Mouse (Mus musculus) liver, embryonic 13.5 days (tissue): ENCODE data around the gene Zfp3. TPM values are rescaled to one million over a fixed set of nuclear protein-coding genes. Genes with fewer than 3 reads are reported as not detected.

Experiments used
- ATAC-seq: fragments of 200-750 bp; cut with Nextera tagmentation; 2 replicates; pipeline ENCODE4 v1.8.0; 2017; ENCODE audit warnings: low read depth, mild to moderate bottlenecking, moderate number of reproducible peaks, moderate library complexity
- DNase-seq: peaks from one replicate; pipeline ENCODE4 v3.0.0; 2022
- H3K27ac ChIP-seq: fragments of 300-500 bp; sonication (generic); 2 replicates; pipeline ENCODE4 v1.5.1; 2015; ENCODE audit warnings: moderate library complexity, mild to moderate bottlenecking, inconsistent platforms
- H3K27me3 ChIP-seq: fragments of 300-500 bp; sonication (generic); 2 replicates; pipeline ENCODE4 v1.6.1; 2015; ENCODE audit warnings: mild to moderate bottlenecking, inconsistent platforms
- H3K36me3 ChIP-seq: fragments of 300-500 bp; sonication (generic); 2 replicates; pipeline ENCODE4 v1.6.1; 2015; ENCODE audit warnings: mild to moderate bottlenecking, inconsistent platforms
- H3K4me1 ChIP-seq: fragments of 300-500 bp; sonication (generic); replicated peaks from 2 replicates; pipeline ENCODE4 v1.6.1; 2015; ENCODE audit warnings: inconsistent platforms
- H3K4me2 ChIP-seq: fragments of 300-500 bp; sonication (generic); 2 replicates; pipeline ENCODE4 v1.6.1; 2015; ENCODE audit warnings: inconsistent platforms, mild to moderate bottlenecking, moderate library complexity
- H3K4me3 ChIP-seq: fragments of 300-500 bp; sonication (generic); replicated peaks from 2 replicates; pipeline ENCODE4 v1.5.1; 2015; ENCODE audit warnings: mild to moderate bottlenecking, inconsistent platforms
- H3K9ac ChIP-seq: fragments of 300-500 bp; sonication (generic); 2 replicates; pipeline ENCODE4 v1.6.1; 2015; ENCODE audit warnings: mild to moderate bottlenecking, inconsistent platforms
- H3K9me3 ChIP-seq: fragments of 300-500 bp; sonication (generic); replicated peaks from 2 replicates; pipeline ENCODE4 v1.6.1; 2016; ENCODE audit warnings: inconsistent platforms
- WGBS: fragments of 180-500 bp; shearing (Covaris S2); methylation state at CpG from one replicate; pipeline ENCODE4 v1.1.7; 2015; ENCODE audit not compliant: insufficient replicate concordance; 5-methylcytosine and 5-hydroxymethylcytosine counted together
- polyA plus RNA-seq: library from polyadenylated mRNA; unstranded; fragments of >200 nt; fragmentation: Nextera tagmentation; extraction: Ambion mirVana; gene quantifications from 2 replicates; pipeline ENCODE4 v1.2.1, GENCODE M21; 2015

Gene Zfp3
- 1.2 and 1.8 TPM in 2 replicates for polyA plus RNA-seq

DNA sequence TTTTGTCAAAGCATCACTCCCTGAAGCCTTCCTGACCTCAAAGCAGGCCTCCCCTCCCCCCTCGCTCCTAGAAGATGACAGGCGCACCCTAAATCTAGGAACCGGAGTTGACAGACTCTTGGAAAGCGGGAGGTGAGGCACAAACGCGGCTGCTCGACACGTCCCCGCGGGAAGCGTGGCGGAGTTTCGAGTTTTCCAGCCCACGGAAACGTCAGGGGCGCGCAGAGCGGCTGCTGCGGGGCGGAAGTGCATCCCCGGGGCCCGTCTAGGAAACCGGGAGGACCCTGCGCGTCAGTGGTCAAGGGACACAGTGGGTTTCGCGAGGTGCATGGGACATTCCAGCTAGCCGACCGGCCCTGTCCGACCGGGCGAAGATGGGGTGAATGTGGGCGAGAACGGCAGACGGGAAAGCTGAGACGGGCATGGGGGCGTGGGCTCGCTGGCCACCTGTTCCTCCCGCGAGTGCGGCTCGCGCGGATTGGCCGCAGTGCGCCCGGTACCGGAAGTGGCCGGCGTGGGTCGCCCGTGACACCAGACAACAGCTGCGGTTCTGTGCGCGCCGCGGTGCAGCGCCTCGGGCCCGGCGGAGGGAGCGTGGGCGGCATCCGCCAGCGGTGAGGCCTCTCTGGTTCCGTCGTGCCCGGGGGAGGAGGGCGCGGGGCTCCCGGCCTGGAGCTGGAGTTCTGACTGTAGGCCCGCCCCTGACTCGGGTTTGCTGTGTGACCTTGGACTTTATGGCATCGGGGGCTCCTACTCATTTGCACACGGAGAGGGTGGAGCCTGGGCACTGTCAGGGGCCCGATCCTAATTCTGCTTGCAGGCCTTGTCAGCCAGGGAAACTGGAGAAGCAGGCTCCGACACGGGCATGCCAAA, at the start of gene Zfp3:
Zfp3 (plus strand) TSS at position 274 of the 873 bp plus-strand sequence.
- DNase-seq: peak; percentile 61
- peak within 1 kb of the TSS; percentile 80 for H3K27ac ChIP-seq
- peak; percentile 80 for ATAC-seq
- H3K4me2 ChIP-seq: peak within 1 kb of the TSS; percentile 83
- no peaks in the 10 kb centered on the region for H3K27me3 ChIP-seq
- no peaks in the 10 kb centered on the region for H3K9me3 ChIP-seq
- 1% methylated on average over 75 of the region's 78 CpGs for WGBS
- H3K4me1 ChIP-seq: peaks cover 28% of the 10 kb centered on the region
- H3K36me3 ChIP-seq: peaks cover 4% of the 10 kb centered on the region; the same call in 1 of the 2 replicates
- peak within 1 kb of the TSS; percentile 77 for H3K4me3 ChIP-seq
- peak within 1 kb of the TSS; percentile 82 for H3K9ac ChIP-seq

- H3K9ac ChIP-seq: no peak overlapping the region
- H3K4me3 ChIP-seq: no peak overlapping the region
- H3K9me3 ChIP-seq: no peaks in the 10 kb centered on the region
- ATAC-seq (no peak), DNase-seq (no peak)
- H3K4me2 ChIP-seq: no peak overlapping the region
- no peak overlapping the region for H3K27ac ChIP-seq
- WGBS: 69% methylated on average over 6 of the region's 6 CpGs
- H3K27me3 ChIP-seq: peaks cover 8% of the 10 kb centered on the region; the same call in 1 of the 2 replicates
- H3K4me1 ChIP-seq: no peaks in the 10 kb centered on the region
- H3K36me3 ChIP-seq: peaks cover 34% of the 10 kb centered on the region
Observed at GRCm38 (mm10) chr11:70715832-70716231, 48.2 kb upstream of the Zfp3 start.

DNA sequence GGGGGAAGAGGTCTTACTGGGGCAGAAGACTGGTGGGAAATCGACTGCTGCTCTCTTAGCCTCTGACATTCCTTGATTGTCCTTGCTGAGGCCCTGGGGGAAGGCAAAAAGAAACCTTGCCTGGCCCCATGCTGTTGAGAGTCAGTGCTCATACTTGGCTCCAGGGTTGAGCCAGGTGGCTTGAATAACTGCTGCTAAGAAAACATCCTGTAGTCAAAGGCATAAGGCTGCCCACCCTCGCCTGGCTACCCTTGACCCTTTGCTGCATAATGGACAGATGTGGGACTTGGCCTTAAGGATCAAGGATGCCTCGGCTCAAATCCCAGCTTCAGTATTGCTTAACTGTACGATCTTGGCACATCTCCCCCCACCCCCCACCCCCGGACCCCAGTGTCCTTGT, 45.5 kb upstream of the Zfp3 start:
- H3K4me1 ChIP-seq: no peaks in the 10 kb centered on the region
- 65% methylated on average over 5 of the region's 5 CpGs for WGBS
- H3K27me3 ChIP-seq: peaks cover 9% of the 10 kb centered on the region
- ATAC-seq (no peak), DNase-seq (no peak)
- H3K9me3 ChIP-seq: no peaks in the 10 kb centered on the region
- H3K27ac ChIP-seq: no peak overlapping the region
- H3K36me3 ChIP-seq: peaks cover 37% of the 10 kb centered on the region
- H3K9ac ChIP-seq: no peak overlapping the region
- no peak overlapping the region for H3K4me2 ChIP-seq
- H3K4me3 ChIP-seq: no peak overlapping the region

GRCm38 (mm10) chr11:70720567-70720966, 43.4 kb upstream of the Zfp3 start:
- Histone ChIP-seq H3K4me2 (no peak overlapping the region), H3K36me3 (peaks cover 57% of the 10 kb centered on the region), H3K9ac (no peak overlapping the region), H3K9me3 (no peaks in the 10 kb centered on the region), H3K27me3 (peaks cover 13% of the 10 kb centered on the region), H3K4me1 (no peaks in the 10 kb centered on the region), H3K4me3 (no peak overlapping the region), H3K27ac (no peak overlapping the region)
- ATAC-seq: no peak
- WGBS: 25% methylated on average over 3 of the region's 3 CpGs
- no peak for DNase-seq

DNA sequence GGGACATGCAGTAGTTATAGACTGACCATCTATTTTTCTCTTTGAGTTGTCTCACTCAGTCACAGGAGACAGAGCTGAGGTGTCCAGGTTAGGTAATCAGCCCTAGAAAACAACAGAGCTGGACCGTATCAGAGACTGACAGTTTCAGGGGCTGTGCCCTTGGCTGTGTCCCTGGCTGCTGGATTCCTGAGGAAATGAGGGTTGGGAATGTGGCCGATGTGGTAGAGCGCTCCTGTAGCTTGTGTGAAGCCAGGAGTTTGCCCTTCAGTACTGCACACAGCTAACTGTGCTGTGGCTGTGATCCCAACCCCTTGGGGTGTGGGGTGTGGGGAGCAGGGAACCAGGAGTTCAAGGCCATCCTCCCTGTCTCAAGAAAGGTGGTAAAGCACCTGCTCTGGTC, 42.9 kb upstream of the Zfp3 start:
- H3K4me3 ChIP-seq: no peak overlapping the region
- no peak overlapping the region for H3K27ac ChIP-seq
- ATAC-seq: no peak
- no peak for DNase-seq
- H3K36me3 ChIP-seq: peaks cover 59% of the 10 kb centered on the region
- 78% methylated on average over 3 of the region's 3 CpGs for WGBS
- H3K9me3 ChIP-seq: no peaks in the 10 kb centered on the region
- H3K9ac ChIP-seq: no peak overlapping the region
- no peak overlapping the region for H3K4me2 ChIP-seq
- no peaks in the 10 kb centered on the region for H3K4me1 ChIP-seq
- H3K27me3 ChIP-seq: peaks cover 13% of the 10 kb centered on the region

DNA sequence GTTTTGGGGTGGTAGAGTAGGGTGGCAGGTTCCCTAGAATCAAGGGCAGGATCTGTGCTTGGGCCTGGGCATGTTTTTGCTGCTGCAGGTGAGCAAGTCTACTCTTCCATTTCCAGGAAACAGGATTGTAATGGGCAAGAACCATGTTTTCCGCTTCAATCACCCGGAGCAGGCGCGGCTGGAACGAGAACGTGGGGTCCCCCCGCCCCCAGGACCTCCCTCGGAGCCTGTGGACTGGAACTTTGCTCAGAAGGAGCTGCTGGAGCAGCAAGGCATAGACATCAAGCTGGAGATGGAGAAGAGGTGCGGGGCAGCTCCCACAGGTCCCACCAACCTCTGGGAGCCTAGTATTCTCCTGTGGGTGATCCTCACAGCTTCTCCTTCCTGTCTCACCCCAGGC, 39.3 kb upstream of the Zfp3 start:
- Histone ChIP-seq H3K36me3 (peaks cover 55% of the 10 kb centered on the region), H3K27me3 (peaks cover 9% of the 10 kb centered on the region; the same call in 1 of the 2 replicates), H3K27ac (no peak overlapping the region), H3K9ac (no peak overlapping the region), H3K4me3 (no peak overlapping the region), H3K4me1 (no peaks in the 10 kb centered on the region), H3K9me3 (no peaks in the 10 kb centered on the region), H3K4me2 (no peak overlapping the region)
- WGBS: 78% methylated on average over 9 of the region's 9 CpGs
- no peak for DNase-seq
- ATAC-seq: no peak

GRCm38 (mm10) chr11:70726585-70726984, 37.4 kb upstream of the Zfp3 start:
- DNase-seq (no peak), ATAC-seq (no peak)
- no peaks in the 10 kb centered on the region; the same call in 1 of the 2 replicates for H3K4me1 ChIP-seq
- peaks cover 11% of the 10 kb centered on the region; the same call in 1 of the 2 replicates for H3K27me3 ChIP-seq
- no peaks in the 10 kb centered on the region for H3K9me3 ChIP-seq
- no peak overlapping the region for H3K9ac ChIP-seq
- no peak overlapping the region for H3K27ac ChIP-seq
- no peak overlapping the region for H3K4me2 ChIP-seq
- WGBS: 73% methylated on average over 2 of the region's 2 CpGs
- peaks cover 44% of the 10 kb centered on the region for H3K36me3 ChIP-seq
- H3K4me3 ChIP-seq: no peak overlapping the region

GRCm38 (mm10) chr11:70727385-70727784, 36.6 kb upstream of the Zfp3 start:
- no peak overlapping the region for H3K4me2 ChIP-seq
- no peak overlapping the region for H3K4me3 ChIP-seq
- no peaks in the 10 kb centered on the region for H3K9me3 ChIP-seq
- no peak overlapping the region for H3K27ac ChIP-seq
- WGBS: 39% methylated on average over 5 of the region's 5 CpGs
- H3K4me1 ChIP-seq: no peaks in the 10 kb centered on the region; the same call in 1 of the 2 replicates
- no peak for ATAC-seq
- peaks cover 44% of the 10 kb centered on the region for H3K36me3 ChIP-seq
- no peak for DNase-seq
- H3K9ac ChIP-seq: no peak overlapping the region
- H3K27me3 ChIP-seq: peaks cover 11% of the 10 kb centered on the region; the same call in 1 of the 2 replicates

DNA sequence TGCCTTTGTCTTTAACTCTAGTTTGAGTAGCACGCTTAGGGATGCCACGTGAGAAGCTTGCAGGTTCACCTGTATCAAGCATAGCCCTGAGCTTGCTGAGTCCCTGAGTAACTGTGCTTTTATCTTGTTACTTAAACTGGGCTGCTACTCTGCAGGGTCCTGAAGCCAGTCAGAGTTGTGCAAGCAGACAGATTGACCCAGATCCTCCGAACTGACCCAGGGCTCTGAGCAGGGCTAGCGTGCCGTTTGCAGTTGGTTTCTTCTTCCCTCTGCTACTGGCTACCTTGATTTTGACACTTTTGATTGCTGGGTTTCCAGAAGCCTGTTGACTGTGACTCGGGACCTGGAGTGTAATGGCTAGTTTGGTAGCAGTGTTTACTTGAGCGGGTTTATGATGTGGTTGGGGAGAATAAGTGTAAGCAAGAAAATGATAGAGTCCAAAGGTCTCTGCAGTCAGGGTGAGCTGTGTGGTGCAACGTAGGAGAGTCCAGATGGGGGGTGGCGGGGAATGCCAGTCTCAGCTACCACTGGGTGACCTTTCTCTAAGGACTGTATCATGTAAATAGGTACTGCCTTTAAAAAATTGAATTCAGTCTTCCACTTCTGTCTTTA, 33.5 kb upstream of the Zfp3 start:
- WGBS: 59% methylated on average over 9 of the region's 9 CpGs
- Histone ChIP-seq H3K27ac (peak overlapping the region; percentile 39), H3K9ac (no peak overlapping the region), H3K4me2 (no peak overlapping the region), H3K4me3 (no peak overlapping the region), H3K27me3 (peaks cover 18% of the 10 kb centered on the region), H3K4me1 (no peaks in the 10 kb centered on the region; the same call in none of the 2 replicates), H3K36me3 (peaks cover 24% of the 10 kb centered on the region), H3K9me3 (no peaks in the 10 kb centered on the region)
- ATAC-seq (peak; percentile 54; the same call in 1 of the 2 replicates), DNase-seq (no peak)

- Histone ChIP-seq H3K36me3 (peaks cover 18% of the 10 kb centered on the region), H3K4me1 (no peaks in the 10 kb centered on the region; the same call in none of the 2 replicates), H3K27me3 (peaks cover 20% of the 10 kb centered on the region), H3K4me3 (no peak overlapping the region), H3K9ac (no peak overlapping the region), H3K4me2 (no peak overlapping the region), H3K27ac (peak overlapping the region; percentile 39; the same call in 1 of the 2 replicates), H3K9me3 (no peaks in the 10 kb centered on the region)
- ATAC-seq: no peak
- 57% methylated on average over 5 of the region's 5 CpGs for WGBS
- no peak for DNase-seq
Observed at GRCm38 (mm10) chr11:70731178-70731577, 32.8 kb upstream of the Zfp3 start.

DNA sequence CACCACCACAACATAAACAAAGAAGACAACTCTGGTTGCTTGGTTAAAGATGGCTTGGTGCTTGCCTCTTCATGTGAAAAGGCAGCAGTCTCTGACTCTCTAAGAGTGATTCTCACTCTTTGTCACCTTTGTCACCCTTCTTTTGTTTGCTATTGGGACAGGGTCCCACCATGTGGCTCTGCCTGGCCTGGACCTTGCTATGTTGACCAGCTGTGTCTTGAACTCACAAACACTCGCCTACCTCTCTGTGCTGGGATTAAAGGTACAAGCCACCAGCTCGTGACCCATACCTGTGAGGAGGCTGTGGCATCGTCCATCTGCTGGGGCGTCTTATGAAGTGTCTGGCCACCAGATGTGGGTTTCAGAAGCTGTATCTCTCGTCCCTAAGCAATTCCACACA, 30.8 kb upstream of the Zfp3 start:
- no peak overlapping the region for H3K27ac ChIP-seq
- H3K27me3 ChIP-seq: peaks cover 32% of the 10 kb centered on the region
- H3K36me3 ChIP-seq: peaks cover 2% of the 10 kb centered on the region; the same call in 1 of the 2 replicates
- H3K9me3 ChIP-seq: no peaks in the 10 kb centered on the region
- DNase-seq: no peak
- no peak for ATAC-seq
- H3K9ac ChIP-seq: no peak overlapping the region
- peaks cover 3% of the 10 kb centered on the region for H3K4me1 ChIP-seq
- H3K4me2 ChIP-seq: no peak overlapping the region
- 48% methylated on average over 5 of the region's 5 CpGs for WGBS
- no peak overlapping the region for H3K4me3 ChIP-seq
